Mouse (Mus musculus): ENCODE measurements around the gene Meis1. TPM values are rescaled to one million over a fixed set of nuclear protein-coding genes. Genes with fewer than 3 reads are reported as not detected.

The Meis1 gene
- polyA plus RNA-seq, 1 experiment from 2014 or later: 8.5 TPM

GRCm38 (mm10) chr11:19022576-19022975 is 3.8 kb upstream of the Meis1 start:
- H3K9ac ChIP-seq (ENCODE audit: low read depth, low read length): no peak overlapping the region
- peaks cover 57% of the 10 kb centered on the region for H3K27me3 ChIP-seq (ENCODE audit: control insufficient read depth, insufficient read depth, low read depth, low read length)
- ATAC-seq (ENCODE audit: low read depth): no peak
- H3K4me1 ChIP-seq (ENCODE audit: control insufficient read depth, low read depth, low read length): no peaks in the 10 kb centered on the region
- H3K4me2 ChIP-seq (ENCODE audit: low read depth, low read length): no peak overlapping the region
- H3K4me3 ChIP-seq (ENCODE audit: low read depth, low read length): no peak overlapping the region
- no peak overlapping the region for H3K27ac ChIP-seq (ENCODE audit: low read length)
- WGBS (ENCODE audit: insufficient replicate concordance): 71% methylated on average over 2 of the region's 2 CpGs
- no peaks in the 10 kb centered on the region for H3K9me3 ChIP-seq (replicated peaks; ENCODE audit: control insufficient read depth, low read length)
- H3K36me3 ChIP-seq (ENCODE audit: control insufficient read depth, insufficient read depth): no peaks in the 10 kb centered on the region

DNA sequence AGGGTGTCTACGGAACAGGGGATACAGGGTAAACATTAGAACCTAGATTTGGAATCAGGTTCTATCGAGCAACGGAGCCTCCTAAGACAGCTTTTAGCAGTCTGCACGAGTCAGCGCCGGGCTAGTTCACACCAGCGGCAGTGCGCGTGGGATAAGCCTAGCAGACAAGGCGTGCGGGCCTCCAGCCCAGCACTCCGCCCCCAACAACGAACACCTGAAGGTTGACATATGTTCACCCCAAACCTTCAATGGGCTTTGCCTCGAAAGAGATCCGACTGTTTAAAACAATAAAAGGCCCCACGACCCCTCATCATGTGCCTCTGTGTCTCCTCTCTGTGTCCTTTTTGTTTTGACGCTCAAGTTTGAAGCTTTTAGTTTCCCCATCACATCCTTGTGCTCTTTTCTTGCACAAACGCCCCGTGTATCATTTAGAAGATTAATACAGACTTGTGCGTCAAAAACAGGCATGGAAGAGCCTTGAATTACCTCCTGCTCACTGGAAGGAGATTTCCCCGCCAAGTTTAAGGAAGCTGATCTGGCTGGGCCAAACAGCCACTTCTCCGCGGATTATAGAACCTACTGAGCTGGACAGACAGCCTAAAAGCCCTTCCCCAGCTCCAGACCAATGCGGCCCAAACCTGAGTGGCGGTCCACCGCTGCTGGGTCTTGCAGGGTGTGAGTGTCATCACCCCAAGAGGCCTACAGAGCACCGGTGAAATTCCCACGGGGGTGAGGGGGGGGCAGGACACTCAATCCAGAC is 2.3 kb upstream of the Meis1 start:
- no peak overlapping the region for H3K9ac ChIP-seq (ENCODE audit: low read depth, low read length)
- H3K27ac ChIP-seq (ENCODE audit: low read length): no peak overlapping the region
- H3K4me1 ChIP-seq (ENCODE audit: control insufficient read depth, low read depth, low read length): no peaks in the 10 kb centered on the region
- ATAC-seq (ENCODE audit: low read depth): no peak
- peaks cover 55% of the 10 kb centered on the region for H3K27me3 ChIP-seq (ENCODE audit: control insufficient read depth, insufficient read depth, low read depth, low read length)
- peak overlapping the region; percentile 74 for H3K4me2 ChIP-seq (ENCODE audit: low read depth, low read length)
- no peaks in the 10 kb centered on the region for H3K36me3 ChIP-seq (ENCODE audit: control insufficient read depth, insufficient read depth)
- peak overlapping the region; percentile 66 for H3K4me3 ChIP-seq (ENCODE audit: low read depth, low read length)
- no peaks in the 10 kb centered on the region for H3K9me3 ChIP-seq (replicated peaks; ENCODE audit: control insufficient read depth, low read length)
- 10% methylated on average over 28 of the region's 28 CpGs for WGBS (ENCODE audit: insufficient replicate concordance)

DNA sequence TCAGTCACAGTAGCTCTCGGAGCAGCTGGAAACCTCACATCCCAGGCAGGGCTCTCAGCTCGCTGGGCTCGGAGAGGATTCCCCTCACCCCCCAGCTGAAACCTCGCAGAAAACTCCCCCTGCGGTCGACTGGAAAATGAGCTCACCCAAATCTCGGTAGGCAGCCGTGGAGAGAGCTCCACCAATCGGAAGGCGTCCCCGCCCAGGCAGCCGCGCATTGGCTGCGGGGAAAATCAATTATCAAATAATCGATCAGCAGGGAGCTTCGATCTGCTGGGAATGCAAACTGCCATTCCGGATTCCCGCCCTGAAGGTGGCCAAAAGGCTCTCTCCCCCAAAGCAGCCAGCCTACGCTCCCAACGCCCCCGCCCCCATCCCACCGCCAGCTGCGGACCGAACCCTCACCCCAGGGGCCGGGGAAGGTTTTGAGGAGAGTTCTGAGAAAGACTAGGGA is 1.6 kb upstream of the Meis1 start:
- no peaks in the 10 kb centered on the region for H3K36me3 ChIP-seq (ENCODE audit: control insufficient read depth, insufficient read depth)
- peak overlapping the region; percentile 66 for H3K4me3 ChIP-seq (ENCODE audit: low read depth, low read length)
- peak overlapping the region; percentile 81; the same call in 1 of the 2 replicates for H3K27ac ChIP-seq (ENCODE audit: low read length)
- no peaks in the 10 kb centered on the region for H3K4me1 ChIP-seq (ENCODE audit: control insufficient read depth, low read depth, low read length)
- under 1% methylated on average over 25 of the region's 25 CpGs for WGBS (ENCODE audit: insufficient replicate concordance)
- ATAC-seq (ENCODE audit: low read depth): peak; percentile 75
- H3K9ac ChIP-seq (ENCODE audit: low read depth, low read length): peak overlapping the region; percentile 59; the same call in 1 of the 2 replicates
- no peaks in the 10 kb centered on the region for H3K9me3 ChIP-seq (replicated peaks; ENCODE audit: control insufficient read depth, low read length)
- H3K4me2 ChIP-seq (ENCODE audit: low read depth, low read length): peak overlapping the region; percentile 74
- peaks cover 58% of the 10 kb centered on the region for H3K27me3 ChIP-seq (ENCODE audit: control insufficient read depth, insufficient read depth, low read depth, low read length)

DNA sequence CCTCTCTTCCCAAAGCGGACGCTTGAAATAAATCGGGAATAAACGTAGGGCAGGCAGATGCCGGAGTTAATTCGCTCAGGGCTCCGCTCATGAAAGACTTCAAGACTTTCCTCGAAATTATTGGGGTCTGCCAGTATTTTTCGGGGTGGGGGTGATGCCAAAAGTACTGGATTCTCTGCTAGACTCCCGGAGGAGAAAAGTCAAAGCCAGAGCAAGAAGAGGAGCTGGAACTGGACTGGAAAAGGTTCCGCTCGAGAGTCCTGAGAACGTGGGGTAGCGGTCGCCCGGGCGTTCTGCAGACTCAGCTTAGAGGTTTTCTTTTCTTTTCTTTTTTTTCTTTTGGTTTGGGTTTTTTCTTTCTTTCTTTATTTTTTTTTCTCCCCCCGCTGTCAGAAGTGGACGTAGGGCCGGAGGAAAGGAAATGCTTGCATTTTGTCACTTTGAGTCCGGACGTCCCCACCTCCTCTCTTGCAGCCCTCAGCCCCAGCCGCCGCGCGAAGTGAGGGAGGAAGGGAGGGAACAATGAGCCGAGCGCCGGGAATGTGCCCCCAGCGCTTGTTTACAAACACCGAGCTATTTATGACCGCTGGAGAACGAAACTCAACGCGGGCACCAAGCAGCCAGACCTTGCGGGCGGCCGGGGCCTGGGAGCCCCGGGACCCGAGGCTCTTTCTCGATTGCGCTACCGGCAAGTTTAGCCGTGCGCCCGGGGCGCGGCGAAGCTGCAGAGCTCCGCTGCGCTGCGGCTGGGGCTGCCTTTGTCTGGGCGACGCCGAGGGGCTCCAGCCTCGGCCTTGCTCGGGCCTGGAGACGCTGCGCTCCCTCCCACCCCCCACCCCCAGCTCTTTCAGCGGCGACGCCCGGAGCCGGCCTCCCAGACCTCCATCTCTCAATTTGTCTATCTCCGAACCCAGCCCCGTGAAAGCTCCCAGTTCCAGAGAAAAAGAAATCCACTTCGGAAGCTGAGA is 703 bp upstream of the Meis1 start:
- peak; percentile 17; the same call in 1 of the 2 replicates for ATAC-seq (ENCODE audit: low read depth)
- Histone ChIP-seq H3K27ac (ENCODE audit: low read length) (peak overlapping the region; percentile 81), H3K4me1 (ENCODE audit: control insufficient read depth, low read depth, low read length) (no peaks in the 10 kb centered on the region), H3K27me3 (ENCODE audit: control insufficient read depth, insufficient read depth, low read depth, low read length) (peaks cover 63% of the 10 kb centered on the region), H3K36me3 (ENCODE audit: control insufficient read depth, insufficient read depth) (no peaks in the 10 kb centered on the region), H3K4me3 (ENCODE audit: low read depth, low read length) (peak overlapping the region; percentile 66), H3K4me2 (ENCODE audit: low read depth, low read length) (peak overlapping the region; percentile 74), H3K9me3 (replicated peaks; ENCODE audit: control insufficient read depth, low read length) (no peaks in the 10 kb centered on the region), H3K9ac (ENCODE audit: low read depth, low read length) (peak overlapping the region; percentile 59)
- under 1% methylated on average over 67 of the region's 67 CpGs for WGBS (ENCODE audit: insufficient replicate concordance)

- under 1% methylated on average over 14 of the region's 14 CpGs for WGBS (ENCODE audit: insufficient replicate concordance)
- Histone ChIP-seq H3K4me1 (ENCODE audit: control insufficient read depth, low read depth, low read length) (no peaks in the 10 kb centered on the region), H3K4me3 (ENCODE audit: low read depth, low read length) (peak overlapping the region; percentile 66), H3K27me3 (ENCODE audit: control insufficient read depth, insufficient read depth, low read depth, low read length) (peaks cover 77% of the 10 kb centered on the region), H3K36me3 (ENCODE audit: control insufficient read depth, insufficient read depth) (no peaks in the 10 kb centered on the region), H3K4me2 (ENCODE audit: low read depth, low read length) (peak overlapping the region; percentile 74), H3K27ac (ENCODE audit: low read length) (peak overlapping the region; percentile 81), H3K9me3 (replicated peaks; ENCODE audit: control insufficient read depth, low read length) (no peaks in the 10 kb centered on the region), H3K9ac (ENCODE audit: low read depth, low read length) (peak overlapping the region; percentile 42)
- ATAC-seq (ENCODE audit: low read depth): no peak
These were observed 919 bp downstream of the Meis1 start for GRCm38 (mm10) chr11:19017719-19018413.

DNA sequence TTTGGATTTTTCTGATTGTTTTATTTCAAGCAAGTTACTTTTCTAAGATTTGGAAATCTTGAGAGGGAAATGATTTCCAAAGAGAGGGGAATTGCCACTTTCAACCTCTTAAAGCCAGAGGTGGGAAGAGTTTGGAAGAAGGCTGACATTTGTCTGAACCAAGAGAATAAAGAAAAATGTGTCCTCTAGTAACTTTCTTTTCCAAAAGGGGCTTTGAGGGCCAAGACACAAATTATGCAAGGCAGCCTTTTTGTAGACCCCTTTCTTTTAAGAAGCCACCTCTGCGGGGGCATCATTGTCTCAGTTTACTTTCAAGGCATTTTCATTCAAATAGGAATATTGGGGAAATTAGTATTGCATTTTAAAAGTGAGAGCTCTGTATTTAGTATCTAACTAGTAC is 1.5 kb downstream of the Meis1 start:
- H3K36me3 ChIP-seq (ENCODE audit: control insufficient read depth, insufficient read depth): no peaks in the 10 kb centered on the region
- peak overlapping the region; percentile 46 for H3K4me2 ChIP-seq (ENCODE audit: low read depth, low read length)
- H3K9ac ChIP-seq (ENCODE audit: low read depth, low read length): no peak overlapping the region
- no peak for ATAC-seq (ENCODE audit: low read depth)
- peak overlapping the region; percentile 38 for H3K4me3 ChIP-seq (ENCODE audit: low read depth, low read length)
- no peaks in the 10 kb centered on the region for H3K9me3 ChIP-seq (replicated peaks; ENCODE audit: control insufficient read depth, low read length)
- H3K27me3 ChIP-seq (ENCODE audit: control insufficient read depth, insufficient read depth, low read depth, low read length): peaks cover 78% of the 10 kb centered on the region
- 0% methylated on average over 1 of the region's 1 CpGs for WGBS (ENCODE audit: insufficient replicate concordance)
- no peak overlapping the region for H3K27ac ChIP-seq (ENCODE audit: low read length)
- no peaks in the 10 kb centered on the region for H3K4me1 ChIP-seq (ENCODE audit: control insufficient read depth, low read depth, low read length)

- peak overlapping the region; percentile 46 for H3K4me2 ChIP-seq (ENCODE audit: low read depth, low read length)
- under 1% methylated on average over 10 of the region's 10 CpGs for WGBS (ENCODE audit: insufficient replicate concordance)
- no peaks in the 10 kb centered on the region for H3K9me3 ChIP-seq (replicated peaks; ENCODE audit: control insufficient read depth, low read length)
- H3K36me3 ChIP-seq (ENCODE audit: control insufficient read depth, insufficient read depth): no peaks in the 10 kb centered on the region
- H3K4me3 ChIP-seq (ENCODE audit: low read depth, low read length): peak overlapping the region; percentile 38
- H3K9ac ChIP-seq (ENCODE audit: low read depth, low read length): no peak overlapping the region
- peaks cover 78% of the 10 kb centered on the region for H3K27me3 ChIP-seq (ENCODE audit: control insufficient read depth, insufficient read depth, low read depth, low read length)
- no peak for ATAC-seq (ENCODE audit: low read depth)
- no peak overlapping the region for H3K27ac ChIP-seq (ENCODE audit: low read length)
- no peaks in the 10 kb centered on the region for H3K4me1 ChIP-seq (ENCODE audit: control insufficient read depth, low read depth, low read length)
These were observed 2.1 kb downstream of the Meis1 start for GRCm38 (mm10) chr11:19016481-19017220.

Measured in liver, embryonic 16.5 days (tissue).